Mouse (Mus musculus): ENCODE results near the gene Asns.

Asns gene

GRCm38 (mm10) chr6:7692884-7693585 lies at the start of gene Asns:
Asns (minus strand) TSS chr6:7693254.
- peak; percentile 79 for DNase-seq (ENCODE audit: low read depth, low spot score)

- no peak for DNase-seq (ENCODE audit: low read depth, low spot score)
These were observed 48.7 kb upstream of the Asns start for GRCm38 (mm10) chr6:7741721-7742120.

- no peak for DNase-seq (ENCODE audit: low read depth, low spot score)
These were observed 44.8 kb upstream of the Asns start for GRCm38 (mm10) chr6:7737842-7738241.

GRCm38 (mm10) chr6:7732754-7733708 lies 40.0 kb upstream of the Asns start:
- peak; percentile 57 for DNase-seq (ENCODE audit: low read depth, low spot score)

- no peak for DNase-seq (ENCODE audit: low read depth, low spot score)
These were observed 39.0 kb upstream of the Asns start for GRCm38 (mm10) chr6:7732097-7732496.

- no peak for DNase-seq (ENCODE audit: low read depth, low spot score)
These were observed 36.1 kb upstream of the Asns start for GRCm38 (mm10) chr6:7729128-7729527.

GRCm38 (mm10) chr6:7728241-7728640 lies 35.2 kb upstream of the Asns start:
- no peak for DNase-seq (ENCODE audit: low read depth, low spot score)

GRCm38 (mm10) chr6:7716236-7716635 lies 23.2 kb upstream of the Asns start:
- DNase-seq (ENCODE audit: low read depth, low spot score) = no peak

GRCm38 (mm10) chr6:7714230-7714629 lies 21.2 kb upstream of the Asns start:
- no peak for DNase-seq (ENCODE audit: low read depth, low spot score)

GRCm38 (mm10) chr6:7711837-7712330 lies 18.8 kb upstream of the Asns start:
- DNase-seq (ENCODE audit: low read depth, low spot score) = no peak

- DNase-seq (ENCODE audit: low read depth, low spot score) = no peak
These were observed 15.2 kb upstream of the Asns start for GRCm38 (mm10) chr6:7708246-7708645.

- DNase-seq (ENCODE audit: low read depth, low spot score) = no peak
These were observed 13.7 kb upstream of the Asns start for GRCm38 (mm10) chr6:7706796-7707195.

GRCm38 (mm10) chr6:7697999-7698699 lies 5.1 kb upstream of the Asns start:
- DNase-seq (ENCODE audit: low read depth, low spot score) = no peak

- DNase-seq (ENCODE audit: low read depth, low spot score) = no peak
These were observed 4.1 kb upstream of the Asns start for GRCm38 (mm10) chr6:7697077-7697643.

- no peak for DNase-seq (ENCODE audit: low read depth, low spot score)
These were observed 3.6 kb upstream of the Asns start for GRCm38 (mm10) chr6:7696641-7697040.

- no peak for DNase-seq (ENCODE audit: low read depth, low spot score)
These were observed 2.8 kb upstream of the Asns start for GRCm38 (mm10) chr6:7695901-7696300.

GRCm38 (mm10) chr6:7693666-7694065 lies 612 bp upstream of the Asns start:
- DNase-seq (ENCODE audit: low read depth, low spot score) = no peak

GRCm38 (mm10) chr6:7692451-7692850 lies 603 bp downstream of the Asns start:
- DNase-seq (ENCODE audit: low read depth, low spot score) = no peak

GRCm38 (mm10) chr6:7692037-7692436 lies 1.0 kb downstream of the Asns start:
- no peak for DNase-seq (ENCODE audit: low read depth, low spot score)

GRCm38 (mm10) chr6:7690456-7690855 lies 2.6 kb downstream of the Asns start:
- DNase-seq (ENCODE audit: low read depth, low spot score) = no peak

GRCm38 (mm10) chr6:7689180-7689579 lies 3.9 kb downstream of the Asns start:
- no peak for DNase-seq (ENCODE audit: low read depth, low spot score)

- no peak for DNase-seq (ENCODE audit: low read depth, low spot score)
These were observed 7.0 kb downstream of the Asns start for GRCm38 (mm10) chr6:7686047-7686446.
